Mouse (Mus musculus) heart, embryonic 14.5 days (tissue): Measurements from ENCODE around the gene Ifngr1. TPM values are rescaled to one million over a fixed set of nuclear protein-coding genes. Genes with fewer than 3 reads are reported as not detected.
"Not testable (repeated sequence)": the region's sequence is repeated elsewhere in the genome, so short reads cannot be mapped to it uniquely, and the experiment has no call there.

Experiments used
- ATAC-seq: fragments of 200-750 bp; cut with Nextera tagmentation; 2 replicates; pipeline ENCODE4 v1.8.0; 2017; ENCODE audit warnings: low read depth, moderate TSS enrichment; ENCODE audit not compliant: insufficient number of reproducible peaks, insufficient read depth, low FRiP score
- H3K27ac ChIP-seq, 2 experiments: fragments of 200-500 bp in 1 of 2; fragments of 300-500 bp in 1 of 2; sonication (generic) in 1 of 2; replicated peaks in 1 of 2; 2 replicates each; pipeline ENCODE4 v1.5.1; 2012 to 2014; ENCODE audit warnings: low read depth in 2 of 2, low read length in 2 of 2, control low read depth in 1 of 2, mild to moderate bottlenecking in 1 of 2, mixed read lengths in 1 of 2; ENCODE audit not compliant: control insufficient read depth in 1 of 2, insufficient read depth in 1 of 2
- H3K27me3 ChIP-seq: fragments of 300-500 bp; sonication (generic); 2 replicates; pipeline ENCODE4 v1.6.1; 2014; ENCODE audit warnings: mild to moderate bottlenecking, low read length, control low read depth; ENCODE audit not compliant: control insufficient read depth, insufficient read depth
- H3K36me3 ChIP-seq: fragments of 300-500 bp; sonication (generic); 2 replicates; pipeline ENCODE4 v1.6.1; 2014; ENCODE audit warnings: mild to moderate bottlenecking, control low read depth, low read length, mixed read lengths; ENCODE audit not compliant: control insufficient read depth, insufficient read depth
- H3K4me1 ChIP-seq, 2 experiments: fragments of 200-500 bp in 1 of 2; fragments of 300-500 bp in 1 of 2; sonication (generic) in 1 of 2; 2 replicates each; pipeline ENCODE4 v1.6.1; 2012 to 2014; ENCODE audit warnings: low read length in 2 of 2, control low read depth in 1 of 2, mixed read lengths in 1 of 2; ENCODE audit not compliant: control insufficient read depth in 2 of 2, insufficient read depth in 2 of 2
- H3K4me2 ChIP-seq: fragments of 300-500 bp; sonication (generic); 2 replicates; pipeline ENCODE4 v1.6.1; 2014; ENCODE audit warnings: mild to moderate bottlenecking, low read length
- H3K4me3 ChIP-seq, 2 experiments: fragments of 200-500 bp in 1 of 2; fragments of 300-500 bp in 1 of 2; sonication (generic) in 1 of 2; 2 replicates each; pipeline ENCODE4 v1.5.1; 2012 to 2014; ENCODE audit warnings: low read length in 2 of 2, mild to moderate bottlenecking in 2 of 2, control low read depth in 1 of 2, low read depth in 1 of 2, moderate library complexity in 1 of 2; ENCODE audit not compliant: control insufficient read depth in 1 of 2, insufficient read depth in 1 of 2
- H3K9ac ChIP-seq: fragments of 300-500 bp; sonication (generic); 2 replicates; pipeline ENCODE4 v1.6.1; 2014; ENCODE audit warnings: mild to moderate bottlenecking, low read length
- H3K9me3 ChIP-seq: fragments of 300-500 bp; sonication (generic); 2 replicates; pipeline ENCODE4 v1.6.1; 2016; ENCODE audit warnings: low read length, control low read depth; ENCODE audit not compliant: control insufficient read depth
- WGBS: fragments of 180-500 bp; shearing (Covaris S2); extraction: QIAGEN DNeasy Blood & Tissue Kit; methylation state at CpG from one replicate; pipeline ENCODE4 v1.1.7; 2014; 5-methylcytosine and 5-hydroxymethylcytosine counted together
- polyA plus RNA-seq: library from polyadenylated mRNA; unstranded; fragments of >200 nt; fragmentation: Nextera tagmentation; extraction: Ambion mirVana; gene quantifications from 2 replicates; pipeline ENCODE4 v1.2.1, GENCODE M21; 2014

Ifngr1 gene
- polyA plus RNA-seq, 1 experiment from 2014 or later: 42.2 TPM

DNA sequence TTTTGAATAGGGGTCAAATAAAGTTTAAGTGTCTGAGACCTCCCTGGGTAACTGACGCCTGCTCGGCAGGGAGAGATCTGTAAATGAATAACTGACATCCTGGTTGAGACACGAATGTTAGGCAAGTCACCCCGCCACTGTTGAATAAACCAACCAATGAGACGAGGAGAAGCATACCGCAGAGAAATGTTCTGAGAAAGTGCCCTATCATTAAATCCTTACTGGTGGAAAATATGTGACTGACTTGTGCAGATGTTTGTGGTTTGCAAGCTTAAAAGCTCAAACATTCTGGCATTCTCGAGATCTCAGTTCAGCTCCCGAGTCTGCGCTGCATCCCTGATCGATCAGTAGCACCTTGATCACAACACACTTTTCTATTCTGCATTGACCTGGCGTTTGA, 6.3 kb downstream of the Ifngr1 start:
- ATAC-seq: no peak
- no peaks in the 10 kb centered on the region for H3K27me3 ChIP-seq
- H3K4me2 ChIP-seq: no peak overlapping the region
- H3K4me1 ChIP-seq: peaks cover 3 to 15% of the 10 kb centered on the region in 2 experiments; a peak in 2 of 4 replicates
- H3K9ac ChIP-seq: no peak overlapping the region
- no peak overlapping the region for H3K4me3 ChIP-seq
- H3K9me3 ChIP-seq: no peaks in the 10 kb centered on the region
- 90% methylated on average over 11 of the region's 11 CpGs for WGBS
- peaks cover 49% of the 10 kb centered on the region for H3K36me3 ChIP-seq
- no peak overlapping the region for H3K27ac ChIP-seq

- Histone ChIP-seq H3K9ac (no peak overlapping the region), H3K27me3 (no peaks in the 10 kb centered on the region), H3K27ac (no peak overlapping the region), H3K4me1 (peaks cover 0 to 4% of the 10 kb centered on the region in 2 experiments; a peak in 2 of 4 replicates), H3K9me3 (no peaks in the 10 kb centered on the region), H3K4me3 (no peak overlapping the region), H3K36me3 (peaks cover 64% of the 10 kb centered on the region), H3K4me2 (no peak overlapping the region)
- no peak for ATAC-seq
- 75% methylated on average over 6 of the region's 6 CpGs for WGBS
Observed at GRCm38 (mm10) chr10:19599331-19600092, 7.8 kb downstream of the Ifngr1 start.

GRCm38 (mm10) chr10:19600093-19600420, 8.3 kb downstream of the Ifngr1 start:
- H3K4me1 ChIP-seq: peaks cover 0 to 4% of the 10 kb centered on the region in 2 experiments; a peak in 1 of 4 replicates
- WGBS: 79% methylated on average over 3 of the region's 3 CpGs
- H3K4me2 ChIP-seq: no peak overlapping the region
- no peak for ATAC-seq
- H3K4me3 ChIP-seq: no peak overlapping the region
- no peaks in the 10 kb centered on the region for H3K27me3 ChIP-seq
- H3K9ac ChIP-seq: no peak overlapping the region
- H3K27ac ChIP-seq: no peak overlapping the region
- peaks cover 69% of the 10 kb centered on the region for H3K36me3 ChIP-seq
- no peaks in the 10 kb centered on the region for H3K9me3 ChIP-seq

DNA sequence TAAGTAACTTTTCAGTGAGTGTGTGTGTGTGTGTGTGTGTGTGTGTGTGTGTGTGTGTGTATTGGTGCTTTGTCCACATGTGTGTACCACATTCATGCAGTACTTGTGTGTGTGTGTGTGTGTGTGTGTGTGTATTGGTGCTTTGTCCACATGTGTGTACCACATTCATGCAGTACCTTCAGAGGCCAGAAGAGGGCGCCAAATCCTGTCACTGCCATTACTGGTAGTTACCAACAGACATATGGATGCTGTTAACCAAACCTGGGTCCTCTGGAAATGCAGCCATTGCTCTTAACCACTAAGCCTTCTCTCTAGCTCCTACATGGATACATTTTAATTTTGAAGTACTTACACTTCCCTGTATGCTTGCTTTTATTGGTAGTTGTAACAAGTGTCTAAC, 9.8 kb downstream of the Ifngr1 start:
- 23% methylated on average over 1 of the region's 1 CpGs for WGBS
- H3K4me3 ChIP-seq: not testable (repeated sequence)

GRCm38 (mm10) chr10:19603231-19603630, 11.5 kb downstream of the Ifngr1 start:
- WGBS: 90% methylated on average over 6 of the region's 6 CpGs
- Histone ChIP-seq H3K27me3 (no peaks in the 10 kb centered on the region), H3K4me2 (no peak overlapping the region), H3K36me3 (peaks cover 92% of the 10 kb centered on the region), H3K27ac (no peak overlapping the region), H3K4me1 (no peaks in the 10 kb centered on the region), H3K9me3 (no peaks in the 10 kb centered on the region), H3K4me3 (no peak overlapping the region), H3K9ac (no peak overlapping the region)
- no peak for ATAC-seq

More for the DNA sequence above, 9.8 kb downstream of the Ifngr1 start:
- H3K4me1 ChIP-seq, H3K27me3 ChIP-seq, H3K9me3 ChIP-seq, H3K4me2 ChIP-seq, H3K9ac ChIP-seq, H3K27ac ChIP-seq, ATAC-seq: not testable (repeated sequence)
- peaks cover 81% of the 10 kb centered on the region for H3K36me3 ChIP-seq

DNA sequence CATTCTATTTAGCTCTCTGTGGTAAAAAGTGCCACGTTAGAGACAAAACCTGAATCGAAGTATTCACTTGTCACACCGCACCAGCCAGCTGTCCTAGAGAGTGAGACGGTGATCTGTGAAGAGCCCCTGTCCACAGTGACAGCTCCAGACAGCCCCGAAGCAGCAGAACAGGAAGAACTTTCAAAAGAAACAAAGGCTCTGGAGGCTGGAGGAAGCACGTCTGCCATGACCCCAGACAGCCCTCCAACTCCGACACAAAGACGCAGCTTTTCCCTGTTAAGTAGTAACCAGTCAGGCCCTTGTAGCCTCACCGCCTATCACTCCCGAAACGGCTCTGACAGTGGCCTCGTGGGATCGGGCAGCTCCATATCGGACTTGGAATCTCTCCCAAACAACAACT, 17.4 kb downstream of the Ifngr1 start:
- Histone ChIP-seq H3K27me3 (no peaks in the 10 kb centered on the region), H3K36me3 (peaks cover 64% of the 10 kb centered on the region), H3K27ac (peak overlapping the region in 1 of 2 experiments; percentile 20; a peak in 1 of 4 replicates), H3K9me3 (no peaks in the 10 kb centered on the region), H3K9ac (no peak overlapping the region), H3K4me2 (no peak overlapping the region), H3K4me1 (peaks cover 4 to 12% of the 10 kb centered on the region in 2 experiments), H3K4me3 (no peak overlapping the region)
- ATAC-seq: no peak
- WGBS: 44% methylated on average over 14 of the region's 14 CpGs

GRCm38 (mm10) chr10:19611616-19612015, 19.9 kb downstream of the Ifngr1 start:
- no peaks in the 10 kb centered on the region for H3K9me3 ChIP-seq
- 40% methylated on average over 2 of the region's 2 CpGs for WGBS
- no peak overlapping the region for H3K9ac ChIP-seq
- no peak overlapping the region for H3K27ac ChIP-seq
- no peak for ATAC-seq
- H3K4me2 ChIP-seq: no peak overlapping the region
- peaks cover 39% of the 10 kb centered on the region for H3K36me3 ChIP-seq
- peaks cover 4 to 12% of the 10 kb centered on the region in 2 experiments for H3K4me1 ChIP-seq
- no peak overlapping the region for H3K4me3 ChIP-seq
- no peaks in the 10 kb centered on the region for H3K27me3 ChIP-seq
